Mouse (Mus musculus) heart, embryonic 14.5 days (tissue): ENCODE data around the gene 6330409D20Rik. TPM values are rescaled to one million over a fixed set of nuclear protein-coding genes. Genes with fewer than 3 reads are reported as not detected.
A peak's percentile ranks its signal among the peaks of the same experiment; 100 is the strongest.

Experiments
- ATAC-seq: fragments of 200-750 bp; cut with Nextera tagmentation; 2 replicates; pipeline ENCODE4 v1.8.0; 2017; ENCODE audit warnings: low read depth, moderate TSS enrichment; ENCODE audit not compliant: insufficient number of reproducible peaks, insufficient read depth, low FRiP score
- H3K27ac ChIP-seq, 2 experiments: fragments of 200-500 bp in 1 of 2; fragments of 300-500 bp in 1 of 2; sonication (generic) in 1 of 2; replicated peaks in 1 of 2; 2 replicates each; pipeline ENCODE4 v1.5.1; 2012 to 2014; ENCODE audit warnings: low read depth in 2 of 2, low read length in 2 of 2, control low read depth in 1 of 2, mild to moderate bottlenecking in 1 of 2, mixed read lengths in 1 of 2; ENCODE audit not compliant: control insufficient read depth in 1 of 2, insufficient read depth in 1 of 2
- H3K27me3 ChIP-seq: fragments of 300-500 bp; sonication (generic); 2 replicates; pipeline ENCODE4 v1.6.1; 2014; ENCODE audit warnings: mild to moderate bottlenecking, low read length, control low read depth; ENCODE audit not compliant: control insufficient read depth, insufficient read depth
- H3K36me3 ChIP-seq: fragments of 300-500 bp; sonication (generic); 2 replicates; pipeline ENCODE4 v1.6.1; 2014; ENCODE audit warnings: mild to moderate bottlenecking, control low read depth, low read length, mixed read lengths; ENCODE audit not compliant: control insufficient read depth, insufficient read depth
- H3K4me1 ChIP-seq, 2 experiments: fragments of 200-500 bp in 1 of 2; fragments of 300-500 bp in 1 of 2; sonication (generic) in 1 of 2; 2 replicates each; pipeline ENCODE4 v1.6.1; 2012 to 2014; ENCODE audit warnings: low read length in 2 of 2, control low read depth in 1 of 2, mixed read lengths in 1 of 2; ENCODE audit not compliant: control insufficient read depth in 2 of 2, insufficient read depth in 2 of 2
- H3K4me2 ChIP-seq: fragments of 300-500 bp; sonication (generic); 2 replicates; pipeline ENCODE4 v1.6.1; 2014; ENCODE audit warnings: mild to moderate bottlenecking, low read length
- H3K4me3 ChIP-seq, 2 experiments: fragments of 200-500 bp in 1 of 2; fragments of 300-500 bp in 1 of 2; sonication (generic) in 1 of 2; 2 replicates each; pipeline ENCODE4 v1.5.1; 2012 to 2014; ENCODE audit warnings: low read length in 2 of 2, mild to moderate bottlenecking in 2 of 2, control low read depth in 1 of 2, low read depth in 1 of 2, moderate library complexity in 1 of 2; ENCODE audit not compliant: control insufficient read depth in 1 of 2, insufficient read depth in 1 of 2
- H3K9ac ChIP-seq: fragments of 300-500 bp; sonication (generic); 2 replicates; pipeline ENCODE4 v1.6.1; 2014; ENCODE audit warnings: mild to moderate bottlenecking, low read length
- H3K9me3 ChIP-seq: fragments of 300-500 bp; sonication (generic); 2 replicates; pipeline ENCODE4 v1.6.1; 2016; ENCODE audit warnings: low read length, control low read depth; ENCODE audit not compliant: control insufficient read depth
- WGBS: fragments of 180-500 bp; shearing (Covaris S2); extraction: QIAGEN DNeasy Blood & Tissue Kit; methylation state at CpG from one replicate; pipeline ENCODE4 v1.1.7; 2014; 5-methylcytosine and 5-hydroxymethylcytosine counted together
- polyA plus RNA-seq: library from polyadenylated mRNA; unstranded; fragments of >200 nt; fragmentation: Nextera tagmentation; extraction: Ambion mirVana; gene quantifications from 2 replicates; pipeline ENCODE4 v1.2.1, GENCODE M21; 2014

Gene 6330409D20Rik
- polyA plus RNA-seq, 1 experiment from 2014 or later: 0.68 TPM

GRCm38 (mm10) chr2:32741273-32742172 lies 707 bp upstream of the 6330409D20Rik start:
- H3K27me3 ChIP-seq: peaks cover 38% of the 10 kb centered on the region

GRCm38 (mm10) chr2:32739311-32739710 lies 1.5 kb downstream of the 6330409D20Rik start:
- Histone ChIP-seq H3K4me1 (peaks cover 9 to 10% of the 10 kb centered on the region in 2 experiments), H3K4me2 (no peak overlapping the region), H3K27ac (no peak overlapping the region), H3K9ac (no peak overlapping the region), H3K4me3 (no peak overlapping the region), H3K9me3 (no peaks in the 10 kb centered on the region), H3K27me3 (peaks cover 38% of the 10 kb centered on the region), H3K36me3 (peaks cover 11% of the 10 kb centered on the region; the same call in 1 of the 2 replicates)
- WGBS: 65% methylated on average over 4 of the region's 4 CpGs
- ATAC-seq: no peak

More at GRCm38 (mm10) chr2:32741273-32742172, 707 bp upstream of the 6330409D20Rik start:
- peak; percentile 36; the same call in 1 of the 2 replicates for ATAC-seq
- peak overlapping the region; percentile 69 for H3K9ac ChIP-seq
- 7% methylated on average over 58 of the region's 58 CpGs for WGBS
- peak overlapping the region; percentile 43 to 47 for H3K4me3 ChIP-seq
- H3K27ac ChIP-seq: no peak overlapping the region
- peaks cover 6 to 10% of the 10 kb centered on the region in 2 experiments for H3K4me1 ChIP-seq
- H3K4me2 ChIP-seq: peak overlapping the region; percentile 76
- no peaks in the 10 kb centered on the region for H3K9me3 ChIP-seq
- peaks cover 30% of the 10 kb centered on the region for H3K36me3 ChIP-seq

DNA sequence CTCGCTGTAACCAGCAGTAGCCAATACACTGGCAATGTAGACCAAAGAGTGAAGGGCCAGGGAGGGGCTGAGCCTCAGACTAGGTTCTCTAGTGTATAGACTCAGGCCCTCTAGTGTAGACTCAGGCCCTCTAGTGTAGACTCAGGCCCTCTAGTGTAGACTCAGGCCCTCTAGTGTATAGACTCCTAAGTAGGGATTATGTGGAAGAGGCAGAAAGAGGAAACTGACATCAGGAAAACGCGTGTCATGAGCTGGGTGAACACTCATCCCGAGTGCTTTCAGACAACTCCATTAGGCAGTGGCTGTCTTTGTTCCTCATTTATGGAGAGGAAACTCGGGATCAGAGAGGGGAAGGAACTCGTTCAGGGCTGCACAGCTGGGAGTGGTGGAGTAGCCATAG lies 3.8 kb downstream of the 6330409D20Rik start:
- H3K4me1 ChIP-seq: peaks cover 8 to 9% of the 10 kb centered on the region in 2 experiments
- ATAC-seq: no peak
- WGBS: 44% methylated on average over 6 of the region's 6 CpGs

DNA sequence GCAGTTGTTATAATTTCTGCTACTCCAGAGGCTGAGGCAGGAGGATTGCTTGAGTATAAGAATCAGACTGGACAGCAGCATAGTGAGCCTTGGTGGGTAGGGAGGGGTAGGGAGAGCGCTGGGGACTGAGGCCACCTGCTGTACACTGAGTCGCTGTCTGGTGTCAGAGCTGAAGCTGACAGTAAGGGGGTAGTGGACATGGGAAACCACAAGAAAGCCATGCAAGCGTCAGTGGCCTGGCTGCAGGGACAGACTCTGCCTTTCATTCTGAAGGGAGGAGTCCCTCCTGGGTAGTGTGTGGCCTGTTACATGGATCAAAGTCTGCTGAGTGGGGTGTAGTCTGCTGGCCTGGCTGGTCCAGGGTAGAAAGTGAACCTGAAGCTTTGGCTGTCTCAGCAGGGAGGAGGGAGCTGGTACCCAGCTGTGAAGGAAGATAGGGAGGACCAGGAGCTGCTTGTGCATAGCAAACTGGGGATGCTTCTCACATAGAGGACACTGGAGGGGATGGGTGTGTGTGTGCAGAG lies 4.4 kb downstream of the 6330409D20Rik start:
- H3K4me1 ChIP-seq: peaks cover 4 to 7% of the 10 kb centered on the region in 2 experiments
- no peak overlapping the region for H3K9ac ChIP-seq
- no peak for ATAC-seq

More for the DNA sequence above, 3.8 kb downstream of the 6330409D20Rik start:
- H3K27ac ChIP-seq: peak overlapping the region in 1 of 2 experiments; percentile 28; a peak in 1 of 4 replicates
- peaks cover 21% of the 10 kb centered on the region for H3K27me3 ChIP-seq
- H3K9me3 ChIP-seq: no peaks in the 10 kb centered on the region
- H3K36me3 ChIP-seq: no peaks in the 10 kb centered on the region
- H3K4me3 ChIP-seq: no peak overlapping the region
- H3K9ac ChIP-seq: 0 out of 2 replicates have a peak overlapping the region, but pooled peaks have one; percentile 11
- no peak overlapping the region for H3K4me2 ChIP-seq

GRCm38 (mm10) chr2:32734933-32735332 lies 5.9 kb downstream of the 6330409D20Rik start:
- H3K27ac ChIP-seq: peak overlapping the region; percentile 65
- no peaks in the 10 kb centered on the region for H3K9me3 ChIP-seq
- H3K9ac ChIP-seq: no peak overlapping the region
- 39% methylated on average over 4 of the region's 4 CpGs for WGBS
- 0 out of 2 replicates have a peak overlapping the region, but pooled peaks have one; percentile 1 for H3K4me2 ChIP-seq
- no peak overlapping the region for H3K4me3 ChIP-seq
- peaks cover 6 to 16% of the 10 kb centered on the region in 2 experiments for H3K4me1 ChIP-seq
- H3K27me3 ChIP-seq: peaks cover 4% of the 10 kb centered on the region; the same call in 1 of the 2 replicates
- ATAC-seq: peak; percentile 66
- no peaks in the 10 kb centered on the region for H3K36me3 ChIP-seq

More for the DNA sequence above, 4.4 kb downstream of the 6330409D20Rik start:
- Histone ChIP-seq H3K27ac (peak overlapping the region in 1 of 2 experiments; percentile 28; a peak in 1 of 4 replicates), H3K36me3 (no peaks in the 10 kb centered on the region), H3K27me3 (peaks cover 14% of the 10 kb centered on the region), H3K4me3 (no peak overlapping the region), H3K4me2 (peak overlapping the region; percentile 1; the same call in 1 of the 2 replicates), H3K9me3 (no peaks in the 10 kb centered on the region)
- 34% methylated on average over 3 of the region's 3 CpGs for WGBS

- Histone ChIP-seq H3K4me1 (peaks cover 6 to 16% of the 10 kb centered on the region in 2 experiments), H3K36me3 (no peaks in the 10 kb centered on the region), H3K4me3 (no peak overlapping the region), H3K9me3 (no peaks in the 10 kb centered on the region), H3K4me2 (no peak overlapping the region; the same call in 1 of the 2 replicates), H3K9ac (no peak overlapping the region), H3K27me3 (no peaks in the 10 kb centered on the region; the same call in 1 of the 2 replicates), H3K27ac (peak overlapping the region; percentile 65)
- peak; percentile 28; the same call in 1 of the 2 replicates for ATAC-seq
- WGBS: 38% methylated on average over 4 of the region's 4 CpGs
Observed at GRCm38 (mm10) chr2:32734480-32734879, 6.3 kb downstream of the 6330409D20Rik start.

DNA sequence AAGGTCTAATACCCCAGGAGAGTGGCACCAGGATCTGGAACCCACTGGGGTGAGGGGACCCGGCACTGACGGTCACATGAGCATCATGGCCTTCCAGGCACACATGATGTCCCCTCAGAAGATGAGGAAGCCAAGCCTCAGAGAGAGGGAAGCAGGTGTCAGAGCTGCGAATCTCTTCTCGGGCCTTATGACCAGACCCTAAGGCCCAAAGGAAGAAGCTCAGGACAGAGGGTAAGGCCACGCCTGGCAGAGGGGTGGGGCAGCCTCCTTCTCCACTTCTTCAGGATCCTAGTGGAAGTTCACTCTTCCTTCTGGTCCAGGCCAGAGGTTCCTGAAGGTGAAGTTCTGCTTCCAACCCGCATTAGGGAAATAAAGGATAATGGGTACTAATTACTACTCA lies 8.1 kb downstream of the 6330409D20Rik start:
- peaks cover 6 to 16% of the 10 kb centered on the region in 2 experiments for H3K4me1 ChIP-seq
- 57% methylated on average over 6 of the region's 6 CpGs for WGBS
- H3K9me3 ChIP-seq: no peaks in the 10 kb centered on the region
- peak overlapping the region in 1 of 2 experiments; percentile 66; a peak in 2 of 4 replicates for H3K27ac ChIP-seq
- H3K4me3 ChIP-seq: no peak overlapping the region
- no peak overlapping the region for H3K4me2 ChIP-seq
- no peak for ATAC-seq
- H3K36me3 ChIP-seq: no peaks in the 10 kb centered on the region
- H3K9ac ChIP-seq: no peak overlapping the region
- H3K27me3 ChIP-seq: no peaks in the 10 kb centered on the region
